Mouse (Mus musculus): ENCODE data around the gene Lats2. TPM values are rescaled to one million over a fixed set of nuclear protein-coding genes. Genes with fewer than 3 reads are reported as not detected.
A peak's percentile ranks its signal among the peaks of the same experiment; 100 is the strongest.
"Not testable (repeated sequence)": the region's sequence is repeated elsewhere in the genome, so short reads cannot be mapped to it uniquely, and the experiment has no call there.

Lats2 gene
- polyA plus RNA-seq, 1 experiment from 2014 or later, result 33.3 TPM

DNA sequence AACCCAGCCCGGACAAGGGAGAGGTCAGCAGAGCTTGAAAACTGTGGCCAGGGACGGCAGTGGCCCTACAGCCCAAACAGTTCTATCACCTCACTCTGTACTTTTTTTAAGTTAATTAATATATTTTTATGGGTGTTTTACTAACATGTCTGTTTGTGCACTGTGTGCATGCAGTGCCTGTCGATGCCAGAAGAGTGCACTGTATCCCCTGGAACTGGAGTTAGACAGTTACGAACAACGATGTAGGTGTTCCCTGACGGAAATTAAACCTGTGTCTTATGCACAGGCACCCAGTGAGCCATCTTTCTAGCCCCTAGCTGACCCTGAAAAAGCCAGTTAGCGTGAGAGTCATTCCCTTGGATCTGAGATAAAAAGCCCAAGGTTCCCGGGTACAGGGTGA is 62.6 kb downstream of the Lats2 start:
- H3K9me3 ChIP-seq (replicated peaks), result no peaks in the 10 kb centered on the region; the same call in 1 of the 2 replicates
- no peak overlapping the region for H3K27ac ChIP-seq (ENCODE audit: poor library complexity, severe bottlenecking)
- no peaks in the 10 kb centered on the region for H3K4me1 ChIP-seq (replicated peaks)
- peaks cover 86% of the 10 kb centered on the region for H3K36me3 ChIP-seq
- no peaks in the 10 kb centered on the region for H3K27me3 ChIP-seq (replicated peaks)
- WGBS, result 88% methylated on average over 8 of the region's 8 CpGs
- H3K9ac ChIP-seq, result no peak overlapping the region
- ATAC-seq (ENCODE audit: insufficient number of reproducible peaks, low FRiP score), result no peak
- H3K4me2 ChIP-seq, result no peak overlapping the region
- H3K4me3 ChIP-seq, result no peak overlapping the region

DNA sequence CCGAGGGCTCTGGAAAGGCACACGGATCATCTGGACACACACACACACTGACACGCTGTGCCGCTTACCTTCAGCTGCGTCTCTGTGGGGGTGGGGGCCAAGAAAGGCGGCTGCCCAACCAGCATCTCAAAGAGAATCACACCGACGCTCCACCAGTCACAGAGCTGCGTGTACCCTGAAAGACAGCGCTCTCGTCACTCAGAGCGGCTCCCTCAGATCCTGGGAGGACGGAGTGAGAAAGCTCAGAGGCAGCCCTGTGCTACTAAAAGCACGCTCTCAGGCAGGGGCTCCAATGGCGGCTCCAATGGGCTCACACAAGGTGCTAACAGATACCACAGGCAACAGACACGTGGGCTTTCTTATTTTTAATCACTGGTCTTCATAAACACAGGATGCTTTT is 63.9 kb downstream of the Lats2 start:
- no peak overlapping the region for H3K4me3 ChIP-seq
- H3K9ac ChIP-seq, result no peak overlapping the region
- no peak overlapping the region for H3K4me2 ChIP-seq
- H3K36me3 ChIP-seq, result peaks cover 80% of the 10 kb centered on the region
- no peaks in the 10 kb centered on the region for H3K27me3 ChIP-seq (replicated peaks)
- 82% methylated on average over 16 of the region's 16 CpGs for WGBS
- ATAC-seq (ENCODE audit: insufficient number of reproducible peaks, low FRiP score), result no peak
- no peak overlapping the region for H3K27ac ChIP-seq (ENCODE audit: poor library complexity, severe bottlenecking)
- no peaks in the 10 kb centered on the region for H3K4me1 ChIP-seq (replicated peaks)
- H3K9me3 ChIP-seq (replicated peaks), result no peaks in the 10 kb centered on the region; the same call in 1 of the 2 replicates

DNA sequence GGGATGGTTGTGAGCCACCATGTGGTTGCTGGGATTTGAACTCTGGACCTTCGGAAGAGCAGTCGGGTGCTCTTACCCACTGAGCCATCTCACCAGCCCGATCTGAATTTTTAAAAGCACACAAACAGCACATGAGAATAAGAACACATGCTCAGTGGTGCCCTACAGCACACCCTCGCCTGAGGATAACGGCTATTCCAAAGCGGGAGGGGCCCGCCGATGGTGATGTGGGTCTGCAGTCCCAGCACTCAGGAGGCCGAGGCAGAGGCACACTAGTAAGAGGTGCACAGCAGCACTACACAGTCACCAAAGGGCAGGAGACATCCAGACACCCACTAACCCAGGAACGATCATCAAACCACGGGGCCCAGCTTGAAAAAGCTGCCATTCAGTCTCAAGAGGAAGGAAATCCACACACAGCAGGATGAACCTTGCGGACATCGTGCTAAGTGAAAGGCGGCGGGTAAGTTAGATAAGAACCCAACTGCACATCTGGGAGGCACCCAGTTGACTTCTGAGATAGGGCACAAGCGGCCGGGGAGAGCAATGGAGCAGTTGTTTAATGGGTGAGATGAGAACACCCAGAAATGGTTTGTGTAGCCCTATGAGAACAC is 65.6 kb downstream of the Lats2 start:
- Histone ChIP-seq H3K27me3 (replicated peaks) (no peaks in the 10 kb centered on the region), H3K9ac (no peak overlapping the region), H3K4me2 (no peak overlapping the region), H3K9me3 (replicated peaks) (no peaks in the 10 kb centered on the region; the same call in 1 of the 2 replicates), H3K27ac (ENCODE audit: poor library complexity, severe bottlenecking) (no peak overlapping the region), H3K36me3 (peaks cover 81% of the 10 kb centered on the region), H3K4me1 (replicated peaks) (no peaks in the 10 kb centered on the region), H3K4me3 (no peak overlapping the region)
- 80% methylated on average over 17 of the region's 17 CpGs for WGBS
- no peak for ATAC-seq (ENCODE audit: insufficient number of reproducible peaks, low FRiP score)

DNA sequence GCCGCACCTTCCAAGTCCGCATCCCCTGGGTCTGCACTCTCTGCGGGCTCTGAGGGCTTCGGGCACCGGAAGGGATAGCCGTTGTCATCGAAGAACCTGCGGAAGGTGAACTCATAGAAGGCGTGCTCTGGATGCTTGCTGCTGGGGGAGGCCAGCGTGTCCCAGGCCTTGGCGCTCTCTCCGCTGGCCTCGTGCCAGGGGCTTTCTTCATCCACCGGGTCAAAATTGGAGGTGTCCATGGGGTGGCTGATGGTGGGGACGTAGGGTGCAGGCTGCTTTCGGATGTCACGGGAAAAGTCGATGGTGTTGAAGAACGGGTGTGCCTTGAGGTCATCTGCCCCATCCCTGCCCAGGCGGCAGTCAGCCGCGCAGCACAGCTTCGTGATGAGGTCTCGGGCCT is 66.9 kb downstream of the Lats2 start:
- H3K27me3 ChIP-seq (replicated peaks), result no peaks in the 10 kb centered on the region
- no peaks in the 10 kb centered on the region for H3K4me1 ChIP-seq (replicated peaks)
- ATAC-seq (ENCODE audit: insufficient number of reproducible peaks, low FRiP score), result no peak
- H3K27ac ChIP-seq (ENCODE audit: poor library complexity, severe bottlenecking), result no peak overlapping the region
- H3K4me2 ChIP-seq, result no peak overlapping the region
- WGBS, result 94% methylated on average over 24 of the region's 24 CpGs
- no peak overlapping the region for H3K9ac ChIP-seq
- peaks cover 70% of the 10 kb centered on the region for H3K36me3 ChIP-seq
- no peak overlapping the region for H3K4me3 ChIP-seq
- no peaks in the 10 kb centered on the region for H3K9me3 ChIP-seq (replicated peaks)

DNA sequence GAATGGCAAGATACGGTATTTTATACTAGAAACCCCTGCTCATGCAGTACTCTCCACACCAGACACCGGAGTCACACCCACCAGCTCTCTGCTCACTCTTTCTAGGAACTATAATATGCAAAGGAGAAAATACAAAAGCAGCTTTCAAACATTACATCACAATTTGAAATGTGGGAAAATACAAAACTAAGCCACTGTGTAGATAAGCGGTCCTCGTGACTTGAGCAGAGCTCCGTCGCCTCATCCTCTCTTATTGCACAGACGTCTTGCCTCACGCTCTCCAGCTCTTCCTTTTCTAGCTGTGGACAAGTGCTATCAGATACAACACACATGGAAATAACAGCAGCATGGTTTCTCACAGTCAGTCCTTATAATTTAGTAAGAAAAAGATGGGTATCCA is 67.5 kb downstream of the Lats2 start:
- Histone ChIP-seq H3K36me3 (peaks cover 63% of the 10 kb centered on the region), H3K27me3 (replicated peaks) (no peaks in the 10 kb centered on the region), H3K27ac (ENCODE audit: poor library complexity, severe bottlenecking) (no peak overlapping the region), H3K9ac (no peak overlapping the region), H3K4me3 (no peak overlapping the region), H3K9me3 (replicated peaks) (no peaks in the 10 kb centered on the region), H3K4me1 (replicated peaks) (no peaks in the 10 kb centered on the region), H3K4me2 (no peak overlapping the region)
- 75% methylated on average over 8 of the region's 8 CpGs for WGBS
- ATAC-seq (ENCODE audit: insufficient number of reproducible peaks, low FRiP score), result no peak

DNA sequence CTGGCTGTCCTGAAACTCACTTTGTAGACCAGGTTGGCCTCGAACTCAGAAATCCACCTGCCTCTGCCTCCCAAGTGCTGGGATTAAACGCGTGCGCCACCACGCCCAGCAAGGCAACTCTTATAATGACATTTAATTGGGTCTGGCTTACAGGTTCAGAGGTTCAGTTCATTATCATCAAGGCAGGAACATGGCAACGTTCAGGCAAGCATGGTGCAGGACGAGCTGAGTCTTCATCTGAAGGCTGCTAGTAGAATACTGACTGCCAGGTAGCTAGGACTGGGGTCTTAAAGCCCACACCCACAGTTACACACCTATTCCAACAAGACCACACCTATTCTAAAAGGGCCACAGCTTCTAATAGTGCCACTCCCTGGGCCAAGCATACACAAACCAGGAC is 70.1 kb downstream of the Lats2 start:
- not testable (repeated sequence) for H3K27ac ChIP-seq (ENCODE audit: poor library complexity, severe bottlenecking); H3K9me3 ChIP-seq (replicated peaks); ATAC-seq (ENCODE audit: insufficient number of reproducible peaks, low FRiP score); H3K27me3 ChIP-seq (replicated peaks); H3K9ac ChIP-seq; H3K4me2 ChIP-seq; H3K4me3 ChIP-seq; H3K4me1 ChIP-seq (replicated peaks)
- 91% methylated on average over 7 of the region's 7 CpGs for WGBS
- H3K36me3 ChIP-seq, result peaks cover 40% of the 10 kb centered on the region

DNA sequence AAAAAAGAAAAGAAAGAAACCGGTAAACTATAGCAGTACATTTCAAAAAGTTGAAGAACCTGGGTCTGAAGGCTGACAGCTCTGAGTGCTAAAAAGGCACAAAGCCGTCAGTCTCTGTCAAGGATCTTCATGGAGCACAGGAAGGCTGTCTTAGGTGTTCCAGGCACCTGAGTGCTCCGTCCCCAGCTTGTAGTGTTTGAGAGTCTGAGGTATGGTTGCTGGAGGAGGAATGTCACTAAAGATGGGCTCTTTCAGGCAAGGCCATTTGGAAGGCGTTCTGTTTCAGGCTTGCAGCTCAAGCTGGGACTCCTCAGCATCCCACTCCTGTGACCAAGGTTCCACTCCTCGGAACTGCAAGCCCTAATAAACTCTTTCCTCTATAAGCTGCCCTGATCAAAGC is 70.7 kb downstream of the Lats2 start:
- Histone ChIP-seq H3K4me2 (no peak overlapping the region), H3K36me3 (peaks cover 35% of the 10 kb centered on the region), H3K27me3 (replicated peaks) (no peaks in the 10 kb centered on the region), H3K4me3 (no peak overlapping the region), H3K9ac (no peak overlapping the region), H3K4me1 (replicated peaks) (no peaks in the 10 kb centered on the region), H3K9me3 (replicated peaks) (no peaks in the 10 kb centered on the region), H3K27ac (ENCODE audit: poor library complexity, severe bottlenecking) (no peak overlapping the region)
- 73% methylated on average over 5 of the region's 5 CpGs for WGBS
- ATAC-seq (ENCODE audit: insufficient number of reproducible peaks, low FRiP score), result no peak

DNA sequence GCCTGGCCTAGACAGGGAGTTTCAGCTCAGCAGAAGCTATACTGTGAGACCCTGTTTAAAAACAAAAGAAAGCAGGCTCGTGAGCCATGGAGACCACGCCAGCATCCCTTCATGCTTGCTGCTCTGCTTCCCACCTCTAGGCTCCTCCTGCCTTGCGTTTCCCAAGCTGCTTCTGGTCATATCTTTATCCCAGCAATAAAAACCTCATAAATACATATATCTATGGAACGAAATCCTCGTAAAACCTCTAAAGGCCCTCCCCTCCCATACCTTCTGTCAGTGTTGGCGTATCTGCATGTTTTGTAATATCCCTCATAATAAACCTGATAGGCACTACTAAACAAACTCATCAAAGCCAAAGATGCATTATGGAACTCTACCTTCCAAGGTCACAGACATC is 71.5 kb downstream of the Lats2 start:
- Histone ChIP-seq H3K9me3 (replicated peaks) (no peaks in the 10 kb centered on the region), H3K27me3 (replicated peaks) (no peaks in the 10 kb centered on the region), H3K4me3 (no peak overlapping the region), H3K4me2 (no peak overlapping the region), H3K4me1 (replicated peaks) (no peaks in the 10 kb centered on the region), H3K36me3 (peaks cover 29% of the 10 kb centered on the region), H3K27ac (ENCODE audit: poor library complexity, severe bottlenecking) (no peak overlapping the region), H3K9ac (no peak overlapping the region)
- no peak for ATAC-seq (ENCODE audit: insufficient number of reproducible peaks, low FRiP score)
- WGBS, result 88% methylated on average over 6 of the region's 6 CpGs

DNA sequence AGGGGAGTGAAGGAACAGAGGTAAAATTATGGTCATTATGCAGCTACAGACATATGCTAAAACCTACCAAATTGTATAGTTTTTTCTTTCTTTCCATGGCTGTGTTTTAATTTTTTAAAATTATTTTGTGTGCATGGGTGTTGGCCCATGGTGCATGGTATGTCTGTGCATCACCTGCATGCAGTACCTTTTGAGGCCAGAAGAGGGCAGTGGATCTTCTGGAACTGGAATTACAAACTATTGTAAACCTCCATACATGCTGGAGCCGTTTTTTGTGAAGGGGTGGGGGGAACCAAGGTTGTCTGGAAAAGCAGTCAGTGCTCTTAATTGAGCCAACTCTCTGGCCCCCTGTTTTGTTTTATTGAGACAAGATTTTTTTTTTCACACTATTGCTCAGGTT is 73.6 kb downstream of the Lats2 start:
- no peak overlapping the region for H3K27ac ChIP-seq (ENCODE audit: poor library complexity, severe bottlenecking)
- WGBS, result 12% methylated on average over 1 of the region's 1 CpGs
- no peaks in the 10 kb centered on the region for H3K4me1 ChIP-seq (replicated peaks)
- H3K36me3 ChIP-seq, result peaks cover 13% of the 10 kb centered on the region
- no peaks in the 10 kb centered on the region for H3K27me3 ChIP-seq (replicated peaks)
- H3K9me3 ChIP-seq (replicated peaks), result no peaks in the 10 kb centered on the region
- no peak overlapping the region for H3K4me2 ChIP-seq
- no peak overlapping the region for H3K9ac ChIP-seq
- ATAC-seq (ENCODE audit: insufficient number of reproducible peaks, low FRiP score), result no peak
- no peak overlapping the region for H3K4me3 ChIP-seq

DNA sequence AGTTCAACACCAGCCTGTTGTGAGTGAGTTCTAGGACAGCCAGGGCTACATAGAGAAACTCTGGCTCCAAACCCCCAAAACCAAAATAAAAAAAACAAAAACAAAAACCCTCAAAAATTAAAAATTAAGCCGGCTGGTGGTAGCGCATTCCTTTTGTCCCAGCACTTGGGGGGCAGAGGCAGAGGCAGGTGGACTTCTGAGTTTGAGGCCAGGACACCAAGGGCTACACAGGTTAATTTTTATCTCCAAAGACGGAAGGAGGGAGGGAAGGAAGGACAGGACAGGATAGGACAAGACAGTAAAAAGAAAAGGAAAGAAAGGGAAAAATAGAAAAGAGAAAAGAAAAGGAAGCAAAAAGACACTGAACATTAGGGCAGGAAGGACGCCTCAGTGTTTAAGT is 75.4 kb downstream of the Lats2 start:
- no peaks in the 10 kb centered on the region for H3K9me3 ChIP-seq (replicated peaks)
- no peak overlapping the region for H3K9ac ChIP-seq
- no peak for ATAC-seq (ENCODE audit: insufficient number of reproducible peaks, low FRiP score)
- H3K36me3 ChIP-seq, result no peaks in the 10 kb centered on the region
- no peaks in the 10 kb centered on the region for H3K4me1 ChIP-seq (replicated peaks)
- no peaks in the 10 kb centered on the region for H3K27me3 ChIP-seq (replicated peaks)
- H3K4me2 ChIP-seq, result no peak overlapping the region
- H3K27ac ChIP-seq (ENCODE audit: poor library complexity, severe bottlenecking), result no peak overlapping the region
- WGBS, result 77% methylated on average over 4 of the region's 4 CpGs
- no peak overlapping the region for H3K4me3 ChIP-seq

DNA sequence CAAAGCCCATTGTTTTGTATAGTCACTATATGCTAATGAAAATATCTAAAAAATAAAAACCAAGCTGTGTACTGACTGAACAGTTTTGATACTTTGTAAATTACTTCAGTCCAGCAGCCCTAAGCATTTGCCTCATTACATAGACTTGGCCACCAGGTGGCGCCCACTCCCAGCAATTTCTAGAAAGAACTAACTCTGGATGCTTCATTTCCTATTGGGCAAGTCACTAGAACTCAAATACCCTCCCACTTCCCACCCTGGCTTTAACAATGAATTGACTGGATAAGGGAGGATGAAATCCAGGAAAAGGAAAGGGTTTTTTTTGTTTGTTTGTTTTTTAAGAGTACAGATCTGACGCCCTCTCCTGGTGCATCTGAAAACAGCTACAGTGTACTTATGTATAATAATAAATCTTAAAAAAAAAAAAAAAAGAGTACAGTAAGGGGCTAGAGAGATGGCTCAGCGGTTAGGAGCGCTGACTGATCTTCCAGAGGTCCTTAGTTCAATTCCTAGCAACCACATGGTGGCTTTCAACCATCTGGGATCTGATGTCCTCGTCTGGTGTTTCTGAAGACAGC is 78.1 kb downstream of the Lats2 start:
- Histone ChIP-seq H3K36me3 (no peaks in the 10 kb centered on the region), H3K4me3 (no peak overlapping the region), H3K4me2 (no peak overlapping the region), H3K27me3 (replicated peaks) (no peaks in the 10 kb centered on the region), H3K4me1 (replicated peaks) (no peaks in the 10 kb centered on the region), H3K27ac (ENCODE audit: poor library complexity, severe bottlenecking) (no peak overlapping the region), H3K9ac (no peak overlapping the region), H3K9me3 (replicated peaks) (no peaks in the 10 kb centered on the region)
- 0 out of 2 replicates have a peak, but pooled peaks have one; percentile 36 for ATAC-seq (ENCODE audit: insufficient number of reproducible peaks, low FRiP score)
- 40% methylated on average over 5 of the region's 5 CpGs for WGBS

DNA sequence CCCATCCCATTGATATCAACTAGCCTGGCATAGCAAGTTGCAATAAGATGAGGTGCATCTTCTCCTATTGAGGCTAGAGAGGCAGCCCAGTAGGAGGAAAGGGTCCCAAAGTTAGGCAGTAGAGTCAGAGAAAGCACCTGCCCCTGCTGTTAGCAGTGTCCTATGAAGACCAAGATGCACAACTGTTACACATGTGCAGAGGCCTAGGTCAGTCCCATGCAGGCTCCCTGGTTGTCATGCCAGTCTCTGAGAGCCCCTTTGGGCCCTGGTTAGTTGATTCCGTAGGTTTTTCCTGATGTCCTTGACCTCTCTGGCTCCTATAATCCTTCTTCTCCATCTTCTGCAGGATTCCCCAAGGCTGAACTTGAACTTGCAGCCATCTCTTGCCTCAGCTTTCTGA is 78.7 kb downstream of the Lats2 start:
- Histone ChIP-seq H3K4me2 (no peak overlapping the region), H3K27me3 (replicated peaks) (no peaks in the 10 kb centered on the region), H3K4me1 (replicated peaks) (no peaks in the 10 kb centered on the region), H3K9ac (no peak overlapping the region), H3K9me3 (replicated peaks) (no peaks in the 10 kb centered on the region), H3K36me3 (no peaks in the 10 kb centered on the region), H3K27ac (ENCODE audit: poor library complexity, severe bottlenecking) (no peak overlapping the region), H3K4me3 (no peak overlapping the region)
- no peak for ATAC-seq (ENCODE audit: insufficient number of reproducible peaks, low FRiP score)
- WGBS, result 25% methylated on average over 1 of the region's 1 CpGs
